Mouse (Mus musculus): ENCODE results near the gene Kif24.

- TF ChIP-seq CTCF (IDR thresholded peaks at IDR 0.05; ENCODE audit: low read depth): peak; percentile 56
- no peak for TF ChIP-seq EP300 (optimal IDR thresholded peaks at IDR 0.05)
Measured at GRCm38 (mm10) chr4:41497579-41497978, 32.9 kb upstream of the Kif24 start.

All from stomach, postnatal 0 days (tissue).